Mouse (Mus musculus) mouse trophoblast stem cell (cell line): ENCODE results near the gene Rhbdd3.

Experiments used
- in situ Hi-C, 2 experiments: fragments of 300-500 bp; cut with MseI, MboI; formaldehyde crosslinking; loops; 2 replicates in 1 of 2; 3 replicates in 1 of 2; pipeline ENCODE4 v1.15.1; 2025

The Rhbdd3 gene

GRCm38 (mm10) chr11:5129035-5129480, 30.3 kb downstream of the Rhbdd3 start:
- in situ Hi-C loops = no loop called here

GRCm38 (mm10) chr11:5130111-5130665, 31.5 kb downstream of the Rhbdd3 start:
- in situ Hi-C loops = no loop called here

- in situ Hi-C loops = no loop called here
Measured at GRCm38 (mm10) chr11:5132751-5133150, 34.0 kb downstream of the Rhbdd3 start.

GRCm38 (mm10) chr11:5135914-5136313, 37.2 kb downstream of the Rhbdd3 start:
- in situ Hi-C loops = no loop called here

- in situ Hi-C loops = no loop called here
Measured at GRCm38 (mm10) chr11:5138642-5139041, 39.9 kb downstream of the Rhbdd3 start.

GRCm38 (mm10) chr11:5139372-5139771, 40.6 kb downstream of the Rhbdd3 start:
- in situ Hi-C loops = no loop called here

GRCm38 (mm10) chr11:5140619-5141018, 41.9 kb downstream of the Rhbdd3 start:
- in situ Hi-C loops = no loop called here

GRCm38 (mm10) chr11:5141252-5141651, 42.5 kb downstream of the Rhbdd3 start:
- in situ Hi-C loops = no loop called here

GRCm38 (mm10) chr11:5141965-5142364, 43.2 kb downstream of the Rhbdd3 start:
- in situ Hi-C loops = no loop called here

- in situ Hi-C loops = no loop called here
Measured at GRCm38 (mm10) chr11:5145600-5145999, 46.9 kb downstream of the Rhbdd3 start.

GRCm38 (mm10) chr11:5149249-5149648, 50.5 kb downstream of the Rhbdd3 start:
- in situ Hi-C loops = no loop called here

- in situ Hi-C loops = no loop called here
Measured at GRCm38 (mm10) chr11:5149955-5150354, 51.2 kb downstream of the Rhbdd3 start.

GRCm38 (mm10) chr11:5150416-5151246, 51.9 kb downstream of the Rhbdd3 start:
- in situ Hi-C loops = no loop called here

- in situ Hi-C loops = no loop called here
Measured at GRCm38 (mm10) chr11:5151247-5151630, 52.5 kb downstream of the Rhbdd3 start.

GRCm38 (mm10) chr11:5151680-5152337, 53.1 kb downstream of the Rhbdd3 start, which contains the start of gene Emid1:
Emid1 (minus strand) TSS chr11:5152257.
- in situ Hi-C loops = no loop called here

GRCm38 (mm10) chr11:5154961-5155805, 56.5 kb downstream of the Rhbdd3 start:
- in situ Hi-C loops = no loop called here
